Mouse (Mus musculus) G1E (cell line): ENCODE results near the gene Tssk4. TPM values are rescaled to one million over a fixed set of nuclear protein-coding genes. Genes with fewer than 3 reads are reported as not detected.

Experiments
- ATAC-seq: 2 replicates; pipeline ENCODE4 v1.8.0; 2016; ENCODE audit warnings: mild to moderate bottlenecking; ENCODE audit not compliant: insufficient number of reproducible peaks, poor library complexity, low FRiP score, severe bottlenecking; ENCODE audit errors: extremely low read depth
- DNase-seq: peaks from one replicate; pipeline ENCODE4 v3.0.0; 2012; ENCODE audit warnings: low spot score
- H3K27me3 ChIP-seq: 2 replicates; pipeline ENCODE4 v1.6.1; 2012; ENCODE audit warnings: mild to moderate bottlenecking, low read length, inconsistent platforms; ENCODE audit not compliant: insufficient read depth
- H3K36me3 ChIP-seq: replicated peaks from 2 replicates; pipeline ENCODE3; 2012; ENCODE audit warnings: mild to moderate bottlenecking, inconsistent platforms
- H3K4me1 ChIP-seq: 2 replicates; pipeline ENCODE4 v1.6.1; 2012; ENCODE audit warnings: low read depth, low read length, inconsistent platforms, mixed read lengths; ENCODE audit not compliant: insufficient read depth
- H3K4me3 ChIP-seq: 2 replicates; pipeline ENCODE4 v1.5.1; 2012; ENCODE audit warnings: low read depth, mild to moderate bottlenecking, inconsistent platforms, low read length, moderate library complexity, mixed read lengths
- H3K9me3 ChIP-seq: replicated peaks from 2 replicates; pipeline ENCODE4 v1.6.1; 2012; ENCODE audit warnings: inconsistent platforms
- CTCF ChIP-seq: IDR thresholded peaks from 2 replicates; pipeline ENCODE4 v1.5.1; 2012; ENCODE audit warnings: low read depth, low read length, inconsistent platforms, mixed read lengths
- GATA1 ChIP-seq: IDR thresholded peaks from 2 replicates; pipeline ENCODE4 v1.6.1; 2012; ENCODE audit warnings: borderline replicate concordance, low read length, inconsistent platforms, mixed read lengths
- GATA2 ChIP-seq: IDR thresholded peaks from 2 replicates; pipeline ENCODE4 v1.6.1; 2012; ENCODE audit warnings: low read depth, low read length, inconsistent platforms, borderline replicate concordance
- POLR2AphosphoS5 ChIP-seq: IDR thresholded peaks from 2 replicates; pipeline ENCODE4 v1.6.1; 2012; ENCODE audit warnings: low read depth, low read length, inconsistent platforms; ENCODE audit not compliant: insufficient replicate concordance
- TAL1 ChIP-seq: conservative IDR thresholded peaks from 2 replicates; pipeline ENCODE4 v1.6.1; 2012; ENCODE audit warnings: low read depth, low read length, inconsistent platforms, mixed read lengths
- polyA plus RNA-seq: library from polyadenylated mRNA; stranded (reverse); fragments of >175 nt; gene quantifications from 2 replicates; pipeline ENCODE4 v1.2.3, GENCODE M21; 2012
- total RNA-seq, 2 experiments: library from RNA; stranded (forward) in 1 of 2; stranded (reverse) in 1 of 2; fragments of 200-1000 nt in 1 of 2; fragments of >200 nt in 1 of 2; fragmentation: Nextera tagmentation in 1 of 2; gene quantifications; 2 replicates each; pipeline ENCODE4 v1.2.3; 2014 to 2017

The Tssk4 gene
- total and polyA plus RNA-seq, 3 experiments = 0.26 to 4.2 (median 1.9) TPM

DNA sequence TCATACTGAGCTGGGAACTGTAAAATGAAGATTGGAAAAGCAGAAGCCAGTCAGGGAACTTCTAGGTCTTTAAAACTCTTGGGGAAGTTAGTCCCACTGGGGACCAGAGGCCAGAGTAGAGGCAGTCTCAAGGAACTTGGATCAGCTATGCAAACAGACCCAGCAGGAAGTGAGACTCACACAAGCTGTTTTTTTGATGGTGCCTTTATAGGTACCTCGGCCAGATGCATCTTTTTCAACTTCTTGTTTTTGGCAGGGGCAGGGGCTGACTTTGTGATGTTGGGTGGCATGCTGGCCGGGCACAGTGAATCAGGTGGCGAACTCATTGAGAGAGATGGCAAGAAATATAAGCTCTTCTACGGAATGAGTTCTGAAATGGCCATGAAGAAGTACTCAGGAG, 27.6 kb downstream of the Tssk4 start:
- H3K36me3 ChIP-seq = peaks cover 69% of the 10 kb centered on the region
- H3K4me1 ChIP-seq = peaks cover 45% of the 10 kb centered on the region
- ATAC-seq = no peak
- no peaks in the 10 kb centered on the region for H3K27me3 ChIP-seq
- no peak for DNase-seq
- H3K4me3 ChIP-seq = no peak overlapping the region
- H3K9me3 ChIP-seq = no peaks in the 10 kb centered on the region
- TF ChIP-seq TAL1 (no peak), GATA2 (no peak), POLR2AphosphoS5 (no peak), GATA1 (no peak), CTCF (no peak)

DNA sequence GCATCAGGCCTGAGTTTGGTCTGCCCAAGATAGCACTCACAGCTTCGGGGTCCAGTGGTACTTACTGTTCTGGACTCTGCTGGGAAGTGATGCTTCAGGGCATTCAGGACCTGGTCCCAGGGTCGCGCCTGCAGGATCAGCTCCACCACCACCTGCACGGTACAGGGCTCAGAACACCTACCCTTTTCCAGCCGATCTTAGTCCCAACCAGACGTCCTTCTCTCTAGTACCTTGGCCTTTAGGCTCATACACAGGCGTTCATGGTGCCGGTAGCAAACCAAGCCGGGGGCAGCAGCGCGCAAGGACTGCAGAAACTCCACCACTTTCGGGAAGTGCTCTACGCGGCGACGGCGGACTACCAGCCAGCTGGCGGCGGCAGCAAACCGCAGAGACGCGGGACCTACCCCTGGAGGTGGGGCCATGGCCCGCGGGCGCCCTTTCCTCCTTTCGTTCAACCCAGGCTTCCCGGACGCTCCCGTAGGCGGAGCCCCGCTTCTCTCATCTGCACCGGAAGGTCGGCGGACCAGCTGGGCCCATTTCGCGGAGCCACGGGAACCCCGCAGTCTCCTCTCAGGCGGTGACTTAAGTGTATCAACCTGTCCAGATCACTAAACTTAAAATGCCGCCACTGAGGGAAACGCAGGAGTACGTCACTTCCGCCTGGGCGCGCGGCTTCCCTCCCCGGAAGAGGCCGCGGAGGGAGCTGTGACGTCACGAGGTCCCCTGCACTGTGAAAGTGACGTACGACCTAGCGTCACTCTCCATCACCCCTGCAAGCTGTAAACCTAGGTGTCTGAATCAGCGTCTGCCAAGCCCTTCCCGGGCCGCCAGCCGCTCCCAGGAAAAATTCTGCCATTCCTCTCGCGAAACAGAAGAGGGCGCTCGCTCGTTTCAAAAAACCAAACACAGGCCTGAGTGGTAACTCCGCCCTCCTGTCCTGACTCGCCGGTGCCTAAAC, 31.5 kb downstream of the Tssk4 start, which contains the start of gene Tinf2:
Gene Tinf2 (minus strand): TSS at position 661 of the 958 bp plus-strand sequence.
- Histone ChIP-seq H3K4me3 (peak within 1 kb of the TSS; percentile 87), H3K27me3 (no peaks in the 10 kb centered on the region), H3K36me3 (peaks cover 47% of the 10 kb centered on the region), H3K4me1 (peaks cover 34% of the 10 kb centered on the region), H3K9me3 (no peaks in the 10 kb centered on the region)
- no peak for TF ChIP-seq POLR2AphosphoS5
- no peak for TF ChIP-seq CTCF
- TF ChIP-seq GATA2 = no peak
- no peak for TF ChIP-seq TAL1
- ATAC-seq (peak; percentile 95), DNase-seq (peak; percentile 88)

DNA sequence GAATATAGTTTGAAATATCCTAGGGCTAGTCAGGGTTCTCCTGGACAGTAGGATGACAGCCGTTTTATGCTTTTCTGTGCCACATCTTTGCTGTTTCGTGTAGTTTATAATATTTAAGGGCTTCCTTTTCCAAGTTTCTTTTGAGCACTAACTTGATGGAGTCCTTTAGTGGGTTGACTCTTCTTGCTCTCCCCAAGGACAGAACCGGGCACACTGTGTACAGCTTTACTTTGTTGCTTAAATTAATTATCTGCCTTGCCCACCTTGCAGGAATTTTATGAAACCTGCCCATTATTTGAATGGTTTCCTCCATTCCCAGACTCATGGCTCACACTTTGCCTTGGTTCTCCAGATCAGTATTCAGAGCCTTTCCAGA, 32.1 kb downstream of the Tssk4 start:
- DNase-seq = no peak
- Histone ChIP-seq H3K9me3 (no peaks in the 10 kb centered on the region), H3K4me1 (peaks cover 34% of the 10 kb centered on the region), H3K4me3 (peak overlapping the region; percentile 87), H3K36me3 (peaks cover 40% of the 10 kb centered on the region), H3K27me3 (0 out of 2 replicates have a peak, but pooled peaks cover 3% of the 10 kb centered on the region)
- no peak for ATAC-seq
- TF ChIP-seq POLR2AphosphoS5 (no peak), CTCF (no peak), GATA2 (no peak), GATA1 (no peak), TAL1 (no peak)

DNA sequence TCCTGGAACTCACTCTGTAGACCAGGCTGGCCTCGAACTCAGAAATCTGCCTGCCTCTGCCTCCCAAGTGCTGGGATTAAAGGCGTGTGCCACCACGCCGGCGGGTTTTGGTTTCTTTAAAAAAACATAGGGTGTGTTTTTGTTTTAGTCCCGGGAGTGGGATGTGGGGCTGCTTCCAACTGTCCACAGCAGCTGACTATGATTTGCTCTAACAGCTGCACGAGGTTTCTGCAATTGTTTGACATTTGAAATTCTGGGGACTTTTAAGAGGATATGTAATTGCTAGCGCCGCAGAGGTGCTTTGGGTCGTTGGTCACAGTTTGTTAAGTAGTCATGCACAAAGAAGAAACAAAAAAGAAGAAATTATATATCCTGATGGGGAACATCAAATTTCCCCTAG, 39.4 kb downstream of the Tssk4 start:
- no peak for ATAC-seq
- Histone ChIP-seq H3K4me1 (peaks cover 2% of the 10 kb centered on the region; the same call in 1 of the 2 replicates), H3K4me3 (no peak overlapping the region), H3K36me3 (no peaks in the 10 kb centered on the region), H3K9me3 (peaks cover 6% of the 10 kb centered on the region; the same call in 1 of the 2 replicates), H3K27me3 (peaks cover 7% of the 10 kb centered on the region; the same call in 1 of the 2 replicates)
- TF ChIP-seq CTCF (no peak), GATA1 (no peak), TAL1 (no peak), POLR2AphosphoS5 (no peak), GATA2 (no peak)
- no peak for DNase-seq

DNA sequence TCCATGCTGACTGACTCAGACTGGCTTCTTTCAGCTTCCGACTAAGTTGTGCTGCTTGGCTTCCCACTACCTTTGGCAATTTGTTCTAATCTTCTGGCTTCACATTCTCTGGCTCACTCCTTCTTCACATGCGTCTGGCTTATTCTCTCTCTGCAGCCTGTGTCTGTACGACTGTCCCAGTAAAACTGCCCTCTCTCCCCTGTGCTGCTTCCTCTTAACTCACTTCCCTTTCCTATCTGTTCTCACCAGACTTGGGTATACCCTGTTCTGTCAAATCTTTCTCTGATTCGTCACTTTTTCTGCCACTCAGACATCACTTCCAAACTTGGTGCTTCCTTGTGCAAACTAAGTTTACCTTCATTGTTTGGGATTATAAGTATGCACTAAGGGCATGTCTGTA, 47.2 kb downstream of the Tssk4 start:
- Histone ChIP-seq H3K36me3 (peaks cover 29% of the 10 kb centered on the region), H3K4me3 (peak overlapping the region; percentile 55), H3K4me1 (peaks cover 26% of the 10 kb centered on the region), H3K9me3 (peaks cover 10% of the 10 kb centered on the region), H3K27me3 (no peaks in the 10 kb centered on the region)
- no peak for TF ChIP-seq POLR2AphosphoS5
- TF ChIP-seq GATA1 = no peak
- no peak for TF ChIP-seq GATA2
- TF ChIP-seq CTCF = no peak
- DNase-seq (peak; percentile 45), ATAC-seq (peak; percentile 49)

DNA sequence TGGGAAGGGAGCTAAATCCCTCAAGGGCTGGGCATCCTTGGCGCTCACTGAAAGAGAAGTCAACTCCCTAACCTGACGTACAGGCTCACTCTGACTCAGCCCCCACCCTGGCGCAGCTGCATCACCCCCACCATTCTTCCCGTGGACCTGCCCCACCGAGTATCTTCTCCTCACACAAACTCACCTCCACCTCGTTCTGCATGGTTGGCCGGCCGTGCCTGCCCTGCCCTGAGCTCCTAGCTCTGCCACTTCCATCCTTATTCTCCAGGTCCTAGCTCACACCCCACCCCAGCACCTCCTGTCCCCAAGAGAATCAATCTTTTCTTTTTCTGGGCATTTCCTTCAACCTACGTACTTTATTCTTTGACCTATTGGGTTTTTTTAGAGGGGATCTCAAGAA, 51.1 kb downstream of the Tssk4 start:
- peaks cover 35% of the 10 kb centered on the region for H3K4me1 ChIP-seq

More for the DNA sequence above, 51.1 kb downstream of the Tssk4 start:
- no peak for ATAC-seq
- Histone ChIP-seq H3K36me3 (peaks cover 68% of the 10 kb centered on the region), H3K4me3 (no peak overlapping the region), H3K27me3 (no peaks in the 10 kb centered on the region), H3K9me3 (no peaks in the 10 kb centered on the region)
- no peak for DNase-seq
- TF ChIP-seq TAL1 = no peak
- no peak for TF ChIP-seq CTCF
- no peak for TF ChIP-seq GATA1

Other genes starting within 250 kb of the Tssk4 start
Only the 20 nearest of the 34 such genes appear.
- gene Dcaf11, start 90.2 kb upstream of the Tssk4 start, total RNA-seq (2014; fragmentation: Nextera tagmentation) = 39.2 and 42.7 TPM in 2 replicates
- gene Dcaf11, start 90.2 kb upstream of the Tssk4 start, total RNA-seq (2017) = 50.9 and 51.2 TPM in 2 replicates
- gene Dcaf11, start 90.2 kb upstream of the Tssk4 start, polyA plus RNA-seq = 33.9 and 40.0 TPM in 2 replicates
- 43.1 TPM in 1 of 2 replicates, not detected in the other for gene A730061H03Rik, start 89.8 kb upstream of the Tssk4 start, total RNA-seq (2014; fragmentation: Nextera tagmentation)
- gene A730061H03Rik, start 89.8 kb upstream of the Tssk4 start, total RNA-seq (2017) = 0.46 and 0.87 TPM in 2 replicates
- gene A730061H03Rik, start 89.8 kb upstream of the Tssk4 start, polyA plus RNA-seq = 0.17 TPM in 1 of 2 replicates, not detected in the other
- not detected in 2 replicates for gene Fitm1, start 74.6 kb upstream of the Tssk4 start, total RNA-seq (2014; fragmentation: Nextera tagmentation)
- gene Fitm1, start 74.6 kb upstream of the Tssk4 start, total RNA-seq (2017) = not detected in 2 replicates
- gene Fitm1, start 74.6 kb upstream of the Tssk4 start, polyA plus RNA-seq = not detected in 2 replicates
- gene Psme1, start 72.1 kb upstream of the Tssk4 start, total RNA-seq (2014; fragmentation: Nextera tagmentation) = 598 and 793 TPM in 2 replicates
- gene Psme1, start 72.1 kb upstream of the Tssk4 start, total RNA-seq (2017) = 212 and 228 TPM in 2 replicates
- gene Psme1, start 72.1 kb upstream of the Tssk4 start, polyA plus RNA-seq = 141 and 155 TPM in 2 replicates
- 16.7 and 20.0 TPM in 2 replicates for gene Emc9, start 64.9 kb upstream of the Tssk4 start, total RNA-seq (2014; fragmentation: Nextera tagmentation)
- gene Emc9, start 64.9 kb upstream of the Tssk4 start, total RNA-seq (2017) = 17.9 and 23.6 TPM in 2 replicates
- 19.5 and 20.2 TPM in 2 replicates for gene Emc9, start 64.9 kb upstream of the Tssk4 start, polyA plus RNA-seq
- 59.4 and 109 TPM in 2 replicates for gene Psme2, start 59.1 kb upstream of the Tssk4 start, total RNA-seq (2014; fragmentation: Nextera tagmentation)
- 163 and 165 TPM in 2 replicates for gene Psme2, start 59.1 kb upstream of the Tssk4 start, total RNA-seq (2017)
- 33.4 and 50.8 TPM in 2 replicates for gene Psme2, start 59.1 kb upstream of the Tssk4 start, polyA plus RNA-seq
- 23.7 and 43.9 TPM in 2 replicates for gene Rnf31, start 58.5 kb upstream of the Tssk4 start, total RNA-seq (2014; fragmentation: Nextera tagmentation)
- 11.8 and 12.6 TPM in 2 replicates for gene Rnf31, start 58.5 kb upstream of the Tssk4 start, total RNA-seq (2017)
- gene Rnf31, start 58.5 kb upstream of the Tssk4 start, polyA plus RNA-seq = 34.2 and 35.1 TPM in 2 replicates
- 25.3 and 31.2 TPM in 2 replicates for gene Irf9, start 46.6 kb upstream of the Tssk4 start, total RNA-seq (2014; fragmentation: Nextera tagmentation)
- gene Irf9, start 46.6 kb upstream of the Tssk4 start, total RNA-seq (2017) = 37.8 and 39.6 TPM in 2 replicates
- gene Irf9, start 46.6 kb upstream of the Tssk4 start, polyA plus RNA-seq = 40.3 and 64.3 TPM in 2 replicates
- gene Rec8, start 32.1 kb upstream of the Tssk4 start, total RNA-seq (2014; fragmentation: Nextera tagmentation) = 123 and 137 TPM in 2 replicates
- 89.9 and 103 TPM in 2 replicates for gene Rec8, start 32.1 kb upstream of the Tssk4 start, total RNA-seq (2017)
- gene Rec8, start 32.1 kb upstream of the Tssk4 start, polyA plus RNA-seq = 80.7 and 144 TPM in 2 replicates
- 24.1 and 49.6 TPM in 2 replicates for gene Ipo4, start 14.2 kb upstream of the Tssk4 start, total RNA-seq (2014; fragmentation: Nextera tagmentation)
- 18.1 and 24.9 TPM in 2 replicates for gene Ipo4, start 14.2 kb upstream of the Tssk4 start, total RNA-seq (2017)
- gene Ipo4, start 14.2 kb upstream of the Tssk4 start, polyA plus RNA-seq = 32.7 and 75.8 TPM in 2 replicates
- gene Gm49378, start 12.3 kb upstream of the Tssk4 start, total RNA-seq (2014; fragmentation: Nextera tagmentation) = 7.2 and 10.9 TPM in 2 replicates
- gene Gm49378, start 12.3 kb upstream of the Tssk4 start, total RNA-seq (2017) = 2.9 and 4.6 TPM in 2 replicates
- 2.4 TPM in 1 of 2 replicates, not detected in the other for gene Gm49378, start 12.3 kb upstream of the Tssk4 start, polyA plus RNA-seq
- 35.1 and 40.6 TPM in 2 replicates for gene Tm9sf1, start 6.4 kb upstream of the Tssk4 start, total RNA-seq (2014; fragmentation: Nextera tagmentation)
- 54.0 and 57.7 TPM in 2 replicates for gene Tm9sf1, start 6.4 kb upstream of the Tssk4 start, total RNA-seq (2017)
- 14.6 and 14.8 TPM in 2 replicates for gene Tm9sf1, start 6.4 kb upstream of the Tssk4 start, polyA plus RNA-seq
- 18.4 and 28.0 TPM in 2 replicates for gene Mdp1, start 10.3 kb downstream of the Tssk4 start, total RNA-seq (2014; fragmentation: Nextera tagmentation)
- 45.8 and 46.5 TPM in 2 replicates for gene Mdp1, start 10.3 kb downstream of the Tssk4 start, total RNA-seq (2017)
- 9.4 and 12.2 TPM in 2 replicates for gene Mdp1, start 10.3 kb downstream of the Tssk4 start, polyA plus RNA-seq
- gene Gmpr2, start 21.8 kb downstream of the Tssk4 start, total RNA-seq (2014; fragmentation: Nextera tagmentation) = 27.7 and 30.8 TPM in 2 replicates
- 40.5 and 42.7 TPM in 2 replicates for gene Gmpr2, start 21.8 kb downstream of the Tssk4 start, total RNA-seq (2017)
- gene Gmpr2, start 21.8 kb downstream of the Tssk4 start, polyA plus RNA-seq = 20.0 and 24.7 TPM in 2 replicates
- 234 and 266 TPM in 2 replicates for gene Nedd8, start 21.9 kb downstream of the Tssk4 start, total RNA-seq (2014; fragmentation: Nextera tagmentation)
- 488 and 566 TPM in 2 replicates for gene Nedd8, start 21.9 kb downstream of the Tssk4 start, total RNA-seq (2017)
- gene Nedd8, start 21.9 kb downstream of the Tssk4 start, polyA plus RNA-seq = 112 and 128 TPM in 2 replicates
- gene Tinf2, start 31.6 kb downstream of the Tssk4 start, total RNA-seq (2014; fragmentation: Nextera tagmentation) = 51.4 and 55.1 TPM in 2 replicates
- 42.4 and 42.7 TPM in 2 replicates for gene Tinf2, start 31.6 kb downstream of the Tssk4 start, total RNA-seq (2017)
- 41.7 and 44.2 TPM in 2 replicates for gene Tinf2, start 31.6 kb downstream of the Tssk4 start, polyA plus RNA-seq
- gene Tgm1, start 63.7 kb downstream of the Tssk4 start, total RNA-seq (2014; fragmentation: Nextera tagmentation) = 10.5 and 11.5 TPM in 2 replicates
- gene Tgm1, start 63.7 kb downstream of the Tssk4 start, total RNA-seq (2017) = 11.7 and 13.1 TPM in 2 replicates
- 26.6 and 31.1 TPM in 2 replicates for gene Tgm1, start 63.7 kb downstream of the Tssk4 start, polyA plus RNA-seq
- 11.9 and 12.4 TPM in 2 replicates for gene Rabggta, start 72.1 kb downstream of the Tssk4 start, total RNA-seq (2014; fragmentation: Nextera tagmentation)
- 15.2 and 17.3 TPM in 2 replicates for gene Rabggta, start 72.1 kb downstream of the Tssk4 start, total RNA-seq (2017)
- 19.3 and 27.6 TPM in 2 replicates for gene Rabggta, start 72.1 kb downstream of the Tssk4 start, polyA plus RNA-seq
- gene Dhrs1, start 95.5 kb downstream of the Tssk4 start, total RNA-seq (2014; fragmentation: Nextera tagmentation) = 67.7 and 86.7 TPM in 2 replicates
- 39.3 and 57.2 TPM in 2 replicates for gene Dhrs1, start 95.5 kb downstream of the Tssk4 start, total RNA-seq (2017)
- 4.2 and 6.5 TPM in 2 replicates for gene Dhrs1, start 95.5 kb downstream of the Tssk4 start, polyA plus RNA-seq
- gene Nop9, start 95.5 kb downstream of the Tssk4 start, total RNA-seq (2014; fragmentation: Nextera tagmentation) = 23.0 and 32.6 TPM in 2 replicates
- gene Nop9, start 95.5 kb downstream of the Tssk4 start, total RNA-seq (2017) = 22.3 and 23.5 TPM in 2 replicates
- 45.5 and 56.5 TPM in 2 replicates for gene Nop9, start 95.5 kb downstream of the Tssk4 start, polyA plus RNA-seq